Mouse (Mus musculus): ENCODE measurements around the gene Tfrc. TPM values are rescaled to one million over a fixed set of nuclear protein-coding genes. Genes with fewer than 3 reads are reported as not detected.
A peak's percentile ranks its signal among the peaks of the same experiment; 100 is the strongest.

Gene Tfrc
- polyA plus RNA-seq, 2 experiments = 235 to 388 TPM

- H3K9me3 ChIP-seq (ENCODE audit: control insufficient read depth, low read length) = no peaks in the 10 kb centered on the region
- no peaks in the 10 kb centered on the region; a peak in 1 of 4 replicates for H3K4me1 ChIP-seq (replicated peaks; ENCODE audit: control insufficient read depth in 2 of 2, insufficient read depth in 2 of 2, low read length in 1 of 2)
- DNase-seq (ENCODE audit: low read depth in 3 of 3, low spot score in 3 of 3) (no peak), ATAC-seq (ENCODE audit: insufficient read depth) (no peak)
- H3K36me3 ChIP-seq (replicated peaks; ENCODE audit: control insufficient read depth, insufficient read depth, low read depth) = peaks cover 99% of the 10 kb centered on the region
- no peaks in the 10 kb centered on the region for H3K27me3 ChIP-seq (ENCODE audit: control insufficient read depth, insufficient read depth, low read length)
- H3K4me2 ChIP-seq (ENCODE audit: low read depth) = no peak overlapping the region
- 89% methylated on average over 8 of the region's 8 CpGs for WGBS (ENCODE audit: insufficient replicate concordance)
- no peak overlapping the region for H3K4me3 ChIP-seq (ENCODE audit: insufficient read depth in 1 of 2, low read depth in 2 of 2, low read length in 2 of 2)
- H3K9ac ChIP-seq (replicated peaks) = no peak overlapping the region
- TF ChIP-seq CTCF (IDR thresholded peaks at IDR 0.05; ENCODE audit: low read depth) (no peak), EP300 (IDR thresholded peaks at IDR 0.05; ENCODE audit: low read depth) (no peak)
- H3K27ac ChIP-seq = no peak overlapping the region; the same call in 1 of the 2 replicates
Measured at GRCm38 (mm10) chr16:32628140-32628539, 19.4 kb downstream of the Tfrc start.

DNA sequence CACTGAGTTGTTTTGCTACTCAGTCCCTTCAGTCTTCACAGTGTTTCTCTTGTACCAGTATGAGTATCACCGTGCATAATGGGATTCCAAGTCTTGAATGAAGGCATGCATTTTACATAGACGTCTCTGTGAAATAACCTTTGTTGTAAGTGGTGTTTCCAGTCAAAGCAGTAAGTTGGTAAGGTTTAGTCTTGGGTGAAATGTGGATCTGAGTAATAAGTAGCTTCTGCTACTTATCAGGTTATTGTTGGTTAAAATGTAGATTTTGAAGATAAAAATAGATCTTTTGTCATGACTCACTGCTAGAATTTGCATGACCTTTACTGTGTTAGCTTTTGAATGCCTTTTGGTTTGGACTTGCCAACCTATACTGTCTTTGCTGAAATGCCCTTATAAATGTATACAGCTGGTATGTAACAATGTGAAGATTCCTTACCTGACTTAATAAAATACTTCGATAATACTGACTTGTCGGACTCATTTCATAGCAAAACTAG is 23.7 kb downstream of the Tfrc start:
- ATAC-seq (ENCODE audit: insufficient read depth) = no peak
- Histone ChIP-seq H3K9ac (replicated peaks) (no peak overlapping the region), H3K4me3 (ENCODE audit: insufficient read depth in 1 of 2, low read depth in 2 of 2, low read length in 2 of 2) (no peak overlapping the region), H3K27me3 (ENCODE audit: control insufficient read depth, insufficient read depth, low read length) (no peaks in the 10 kb centered on the region), H3K4me2 (ENCODE audit: low read depth) (no peak overlapping the region), H3K36me3 (replicated peaks; ENCODE audit: control insufficient read depth, insufficient read depth, low read depth) (peaks cover 60% of the 10 kb centered on the region), H3K4me1 (replicated peaks; ENCODE audit: control insufficient read depth in 2 of 2, insufficient read depth in 2 of 2, low read length in 1 of 2) (no peaks in the 10 kb centered on the region; a peak in 1 of 4 replicates), H3K27ac (no peak overlapping the region; the same call in 1 of the 2 replicates), H3K9me3 (ENCODE audit: control insufficient read depth, low read length) (no peaks in the 10 kb centered on the region)
- DNase-seq (ENCODE audit: low read depth in 3 of 3, low spot score in 3 of 3) = no peak
- TF ChIP-seq EP300 (IDR thresholded peaks at IDR 0.05; ENCODE audit: low read depth) (no peak), CTCF (IDR thresholded peaks at IDR 0.05; ENCODE audit: low read depth) (no peak)
- WGBS (ENCODE audit: insufficient replicate concordance) = 87% methylated on average over 4 of the region's 4 CpGs

DNA sequence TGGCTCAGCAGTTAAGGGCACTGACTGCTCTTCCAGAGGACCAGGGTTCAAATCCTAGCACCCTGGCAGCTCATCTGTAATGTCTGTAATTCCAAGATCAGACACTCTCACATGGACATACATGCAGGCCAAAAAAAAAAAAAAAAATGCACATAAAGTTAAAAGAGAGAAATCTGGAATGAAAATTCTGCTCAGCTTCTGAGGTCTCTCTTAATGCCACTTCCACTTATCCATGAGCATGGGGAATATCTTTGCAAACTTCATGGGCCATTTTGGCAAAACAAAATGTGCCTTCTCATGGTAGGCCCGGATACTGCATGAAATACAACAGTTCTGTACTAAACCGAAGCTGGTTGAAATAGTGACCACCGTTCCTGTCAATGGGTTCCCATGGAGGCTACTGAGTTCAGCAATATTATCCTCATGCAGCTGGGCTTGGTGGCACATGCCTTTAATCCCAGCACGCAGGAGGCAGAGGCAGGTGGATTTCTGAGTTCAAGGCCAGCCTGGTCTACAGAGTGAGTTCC is 24.8 kb downstream of the Tfrc start:
- H3K27me3 ChIP-seq (ENCODE audit: control insufficient read depth, insufficient read depth, low read length) = no peaks in the 10 kb centered on the region
- no peak overlapping the region for H3K4me3 ChIP-seq (ENCODE audit: insufficient read depth in 1 of 2, low read depth in 2 of 2, low read length in 2 of 2)
- ATAC-seq (ENCODE audit: insufficient read depth) (peak; percentile 34), DNase-seq (ENCODE audit: low read depth in 3 of 3, low spot score in 3 of 3) (no peak)
- no peak overlapping the region for H3K4me2 ChIP-seq (ENCODE audit: low read depth)
- TF ChIP-seq EP300 (IDR thresholded peaks at IDR 0.05; ENCODE audit: low read depth) (no peak), CTCF (IDR thresholded peaks at IDR 0.05; ENCODE audit: low read depth) (no peak)
- WGBS (ENCODE audit: insufficient replicate concordance) = 78% methylated on average over 4 of the region's 4 CpGs
- H3K9me3 ChIP-seq (ENCODE audit: control insufficient read depth, low read length) = no peaks in the 10 kb centered on the region
- no peak overlapping the region for H3K9ac ChIP-seq (replicated peaks)
- H3K36me3 ChIP-seq (replicated peaks; ENCODE audit: control insufficient read depth, insufficient read depth, low read depth) = peaks cover 48% of the 10 kb centered on the region
- H3K4me1 ChIP-seq (replicated peaks; ENCODE audit: control insufficient read depth in 2 of 2, insufficient read depth in 2 of 2, low read length in 1 of 2) = peaks cover 0 to 4% of the 10 kb centered on the region in 2 experiments; a peak in 2 of 4 replicates
- peak overlapping the region; percentile 61; the same call in 1 of the 2 replicates for H3K27ac ChIP-seq

DNA sequence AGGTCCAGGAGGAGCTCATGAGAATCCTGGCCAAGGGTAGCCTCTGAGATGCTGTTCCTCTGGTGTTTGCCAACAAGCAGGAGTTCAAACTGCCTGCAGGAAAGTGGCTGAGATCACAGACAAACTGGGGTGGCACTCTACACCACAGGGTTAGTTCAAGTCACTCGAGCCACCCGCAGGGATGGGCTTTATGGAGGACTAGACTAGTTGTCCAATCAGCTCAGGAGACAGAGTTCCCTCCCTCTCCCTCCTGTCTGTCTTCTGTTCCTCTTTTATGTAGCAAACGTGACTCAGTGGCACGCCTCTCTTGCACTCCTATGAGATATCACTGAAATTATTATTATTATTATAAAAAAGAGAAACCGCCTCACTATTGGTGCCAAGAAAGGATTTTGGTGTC is 25.5 kb downstream of the Tfrc start:
- DNase-seq (ENCODE audit: low read depth in 3 of 3, low spot score in 3 of 3) (no peak), ATAC-seq (ENCODE audit: insufficient read depth) (peak; percentile 35)
- no peaks in the 10 kb centered on the region for H3K9me3 ChIP-seq (ENCODE audit: control insufficient read depth, low read length)
- no peak for TF ChIP-seq CTCF (IDR thresholded peaks at IDR 0.05; ENCODE audit: low read depth)
- no peak for TF ChIP-seq EP300 (IDR thresholded peaks at IDR 0.05; ENCODE audit: low read depth)
- peaks cover 42% of the 10 kb centered on the region for H3K36me3 ChIP-seq (replicated peaks; ENCODE audit: control insufficient read depth, insufficient read depth, low read depth)
- peak overlapping the region; percentile 61 for H3K27ac ChIP-seq
- no peak overlapping the region for H3K9ac ChIP-seq (replicated peaks)
- H3K27me3 ChIP-seq (ENCODE audit: control insufficient read depth, insufficient read depth, low read length) = no peaks in the 10 kb centered on the region
- H3K4me3 ChIP-seq (ENCODE audit: insufficient read depth in 1 of 2, low read depth in 2 of 2, low read length in 2 of 2) = no peak overlapping the region
- 51% methylated on average over 5 of the region's 5 CpGs for WGBS (ENCODE audit: insufficient replicate concordance)
- H3K4me2 ChIP-seq (ENCODE audit: low read depth) = no peak overlapping the region
- peaks cover 0 to 7% of the 10 kb centered on the region in 2 experiments; a peak in 2 of 4 replicates for H3K4me1 ChIP-seq (replicated peaks; ENCODE audit: control insufficient read depth in 2 of 2, insufficient read depth in 2 of 2, low read length in 1 of 2)

DNA sequence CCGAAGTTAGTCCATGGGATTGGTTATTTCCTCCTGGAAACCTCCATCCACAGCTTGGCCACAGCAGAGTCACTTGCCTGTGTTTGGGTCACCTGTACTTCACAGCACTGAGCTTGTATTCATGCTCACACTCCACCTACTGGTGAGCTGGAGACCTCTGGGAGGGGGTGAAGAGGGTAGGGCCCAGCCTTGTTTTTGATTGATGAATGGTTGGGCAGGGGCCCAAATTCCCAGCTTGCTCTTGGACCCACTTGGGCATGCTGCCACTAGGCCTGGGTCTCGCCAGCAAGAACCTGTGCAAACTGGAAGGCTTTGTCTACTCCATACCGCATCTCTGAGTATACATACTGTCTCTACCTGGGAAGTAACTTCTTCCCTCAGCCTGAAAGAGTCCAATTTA is 26.6 kb downstream of the Tfrc start:
- H3K27ac ChIP-seq = no peak overlapping the region

More for the DNA sequence above, 26.6 kb downstream of the Tfrc start:
- H3K4me1 ChIP-seq (replicated peaks; ENCODE audit: control insufficient read depth in 2 of 2, insufficient read depth in 2 of 2, low read length in 1 of 2) = peaks cover 0 to 7% of the 10 kb centered on the region in 2 experiments; a peak in 2 of 4 replicates
- no peak overlapping the region for H3K4me2 ChIP-seq (ENCODE audit: low read depth)
- H3K4me3 ChIP-seq (ENCODE audit: insufficient read depth in 1 of 2, low read depth in 2 of 2, low read length in 2 of 2) = no peak overlapping the region
- peaks cover 30% of the 10 kb centered on the region for H3K36me3 ChIP-seq (replicated peaks; ENCODE audit: control insufficient read depth, insufficient read depth, low read depth)
- 78% methylated on average over 3 of the region's 3 CpGs for WGBS (ENCODE audit: insufficient replicate concordance)
- TF ChIP-seq EP300 (IDR thresholded peaks at IDR 0.05; ENCODE audit: low read depth) = no peak
- TF ChIP-seq CTCF (IDR thresholded peaks at IDR 0.05; ENCODE audit: low read depth) = peak; percentile 59
- DNase-seq (ENCODE audit: low read depth in 3 of 3, low spot score in 3 of 3) (no peak), ATAC-seq (ENCODE audit: insufficient read depth) (peak; percentile 16; the same call in 1 of the 2 replicates)
- H3K9ac ChIP-seq (replicated peaks) = no peak overlapping the region
- H3K9me3 ChIP-seq (ENCODE audit: control insufficient read depth, low read length) = no peaks in the 10 kb centered on the region
- no peaks in the 10 kb centered on the region for H3K27me3 ChIP-seq (ENCODE audit: control insufficient read depth, insufficient read depth, low read length)

All from liver, embryonic 14.5 days (tissue).